Mouse (Mus musculus) heart, postnatal 14 days (tissue): ENCODE data around the gene Adgb. TPM values are rescaled to one million over a fixed set of nuclear protein-coding genes. Genes with fewer than 3 reads are reported as not detected.
"Not testable (repeated sequence)": the region's sequence is repeated elsewhere in the genome, so short reads cannot be mapped to it uniquely, and the experiment has no call there.

Experiments
- DNase-seq, 2 experiments: peaks; one replicate each; pipeline ENCODE4 v3.0.0; 2021 to 2022
- intact Hi-C: fragments of 180-260 bp; cut with DNase I; formaldehyde crosslinking; loops from one replicate; pipeline ENCODE4 v1.15.1; 2025
- long read RNA-seq, 2 experiments: library from polyadenylated mRNA; stranded (forward); transcript quantifications; one replicate each; pipeline ENCODE4 v2.0.0; 2021
- total RNA-seq, 2 experiments: library from RNA; stranded (reverse); gene quantifications; 2 replicates each; pipeline ENCODE4 v1.2.3; 2021

Gene Adgb
- total RNA-seq: under 1 TPM in 1 of 2 experiments, not detected in 1; 0.14 TPM
- long read RNA-seq, experiment 1: 0 reads
- long read RNA-seq, experiment 2: 0 reads

GRCm38 (mm10) chr10:10471961-10472610 lies at the start of gene Adgb:
Gene Adgb (minus strand): TSS chr10:10472326.
- peak; percentile 69 to 76 for DNase-seq
- intact Hi-C loops: no loop called here

- intact Hi-C loops: no loop called here
These were observed 8.0 kb upstream of the Adgb start for GRCm38 (mm10) chr10:10480139-10480538.

GRCm38 (mm10) chr10:10477429-10477828 lies 5.3 kb upstream of the Adgb start:
- DNase-seq, intact Hi-C loops: not testable (repeated sequence)

More at GRCm38 (mm10) chr10:10480139-10480538, 8.0 kb upstream of the Adgb start:
- DNase-seq: no peak

GRCm38 (mm10) chr10:10476956-10477355 lies 4.8 kb upstream of the Adgb start:
- intact Hi-C loops: no loop called here
- DNase-seq: no peak

GRCm38 (mm10) chr10:10476549-10476948 lies 4.4 kb upstream of the Adgb start:
- no peak for DNase-seq
- intact Hi-C loops: no loop called here

GRCm38 (mm10) chr10:10468699-10469547 lies 3.2 kb downstream of the Adgb start:
- intact Hi-C loops: no loop called here
- DNase-seq: no peak

- intact Hi-C loops: no loop called here
- DNase-seq: no peak
These were observed 12.0 kb downstream of the Adgb start for GRCm38 (mm10) chr10:10460113-10460512.

GRCm38 (mm10) chr10:10456991-10457390 lies 15.1 kb downstream of the Adgb start:
- intact Hi-C loops: no loop called here
- DNase-seq: peak; percentile 3 to 5

GRCm38 (mm10) chr10:10449067-10449466 lies 23.1 kb downstream of the Adgb start:
- DNase-seq: no peak
- intact Hi-C loops: no loop called here

GRCm38 (mm10) chr10:10444841-10445466 lies 27.2 kb downstream of the Adgb start:
- intact Hi-C loops: no loop called here
- DNase-seq: no peak

GRCm38 (mm10) chr10:10443558-10443957 lies 28.6 kb downstream of the Adgb start:
- intact Hi-C loops: no loop called here

GRCm38 (mm10) chr10:10435014-10435413 lies 37.1 kb downstream of the Adgb start:
- intact Hi-C loops: no loop called here
- no peak for DNase-seq

More at GRCm38 (mm10) chr10:10443558-10443957, 28.6 kb downstream of the Adgb start:
- no peak for DNase-seq

GRCm38 (mm10) chr10:10429635-10430034 lies 42.5 kb downstream of the Adgb start:
- intact Hi-C loops: no loop called here
- DNase-seq: no peak

GRCm38 (mm10) chr10:10429032-10429431 lies 43.1 kb downstream of the Adgb start:
- intact Hi-C loops: no loop called here

GRCm38 (mm10) chr10:10424383-10424782 lies 47.7 kb downstream of the Adgb start:
- no peak for DNase-seq
- intact Hi-C loops: no loop called here

More at GRCm38 (mm10) chr10:10429032-10429431, 43.1 kb downstream of the Adgb start:
- DNase-seq: no peak

GRCm38 (mm10) chr10:10411046-10411445 lies 61.1 kb downstream of the Adgb start:
- no peak for DNase-seq
- intact Hi-C loops: no loop called here

GRCm38 (mm10) chr10:10408166-10408565 lies 64.0 kb downstream of the Adgb start:
- DNase-seq: peak in 1 of 2 experiments; percentile 6
- intact Hi-C loops: loop anchor here (1.0 to 5.0 kb wide), 2 partner anchors 150 to 759 kb away; partner anchors contain the start of gene Rab32

GRCm38 (mm10) chr10:10395784-10396481 lies 76.2 kb downstream of the Adgb start:
- DNase-seq: no peak
- intact Hi-C loops: no loop called here

GRCm38 (mm10) chr10:10374629-10375028 lies 97.5 kb downstream of the Adgb start:
- intact Hi-C loops: no loop called here
- no peak for DNase-seq

- no peak for DNase-seq
- intact Hi-C loops: no loop called here
These were observed 108.1 kb downstream of the Adgb start for GRCm38 (mm10) chr10:10364025-10364424.
